Mouse (Mus musculus): ENCODE measurements at regions not wholly inside any gene's neighbourhood (a gene's known extent, or its start where the extent isn't known, plus 50 kb on each side); places are given as distances from the start of the nearest gene placed in this dataset.

- DNase-seq (ENCODE audit: low spot score) = no peak
- intact Hi-C loops (cut with DNase I) = no loop called here
These were observed 518.9 kb upstream of the Pbx1 start for GRCm38 (mm10) chr1:168950947-168951346.

- intact Hi-C loops (cut with DNase I) = no loop called here
- DNase-seq (ENCODE audit: low spot score) = no peak
These were observed 492.2 kb upstream of the Pbx1 start for GRCm38 (mm10) chr1:168924100-168924815.

- intact Hi-C loops (cut with DNase I) = no loop called here
- no peak for DNase-seq (ENCODE audit: low spot score)
These were observed 486.4 kb upstream of the Pbx1 start for GRCm38 (mm10) chr1:168918331-168919076.

GRCm38 (mm10) chr1:168908684-168909175, 476.7 kb upstream of the Pbx1 start:
- no peak for DNase-seq (ENCODE audit: low spot score)
- intact Hi-C loops (cut with DNase I) = no loop called here

GRCm38 (mm10) chr1:168908192-168908591, 476.1 kb upstream of the Pbx1 start:
- DNase-seq (ENCODE audit: low spot score) = no peak
- intact Hi-C loops (cut with DNase I) = no loop called here

GRCm38 (mm10) chr1:168898483-168898882, 466.4 kb upstream of the Pbx1 start:
- intact Hi-C loops (cut with DNase I) = no loop called here
- DNase-seq (ENCODE audit: low spot score) = no peak

GRCm38 (mm10) chr1:168861577-168861976, 429.5 kb upstream of the Pbx1 start:
- intact Hi-C loops (cut with DNase I) = no loop called here
- no peak for DNase-seq (ENCODE audit: low spot score)

GRCm38 (mm10) chr1:168823184-168823583, 391.1 kb upstream of the Pbx1 start:
- no peak for DNase-seq (ENCODE audit: low spot score)
- intact Hi-C loops (cut with DNase I) = no loop called here

- intact Hi-C loops (cut with DNase I) = no loop called here
- no peak for DNase-seq (ENCODE audit: low spot score)
These were observed 386.3 kb upstream of the Pbx1 start for GRCm38 (mm10) chr1:168818381-168818780.

- no peak for DNase-seq (ENCODE audit: low spot score)
- intact Hi-C loops (cut with DNase I) = no loop called here
These were observed 375.0 kb upstream of the Pbx1 start for GRCm38 (mm10) chr1:168807084-168807483.

- no peak for DNase-seq (ENCODE audit: low spot score)
- intact Hi-C loops (cut with DNase I) = no loop called here
These were observed 373.4 kb upstream of the Pbx1 start for GRCm38 (mm10) chr1:168805442-168805841.

GRCm38 (mm10) chr1:168801046-168801445, 369.0 kb upstream of the Pbx1 start:
- intact Hi-C loops (cut with DNase I) = no loop called here
- no peak for DNase-seq (ENCODE audit: low spot score)

- intact Hi-C loops (cut with DNase I) = no loop called here
- DNase-seq (ENCODE audit: low spot score) = no peak
These were observed 354.7 kb upstream of the Pbx1 start for GRCm38 (mm10) chr1:168786731-168787130.

- DNase-seq (ENCODE audit: low spot score) = no peak
- intact Hi-C loops (cut with DNase I) = no loop called here
These were observed 351.8 kb upstream of the Pbx1 start for GRCm38 (mm10) chr1:168783851-168784250.

- intact Hi-C loops (cut with DNase I) = no loop called here
- DNase-seq (ENCODE audit: low spot score) = no peak
These were observed 332.4 kb upstream of the Pbx1 start for GRCm38 (mm10) chr1:168764368-168764895.

GRCm38 (mm10) chr1:168761095-168761494, 329.0 kb upstream of the Pbx1 start:
- no peak for DNase-seq (ENCODE audit: low spot score)
- intact Hi-C loops (cut with DNase I) = no loop called here

GRCm38 (mm10) chr1:168760239-168760638, 328.2 kb upstream of the Pbx1 start:
- DNase-seq (ENCODE audit: low spot score) = no peak
- intact Hi-C loops (cut with DNase I) = no loop called here

- DNase-seq (ENCODE audit: low spot score) = no peak
- intact Hi-C loops (cut with DNase I) = no loop called here
These were observed 326.8 kb upstream of the Pbx1 start for GRCm38 (mm10) chr1:168758835-168759234.

- DNase-seq (ENCODE audit: low spot score) = no peak
- intact Hi-C loops (cut with DNase I) = no loop called here
These were observed 322.1 kb upstream of the Pbx1 start for GRCm38 (mm10) chr1:168754196-168754595.

GRCm38 (mm10) chr1:168743435-168743834, 311.4 kb upstream of the Pbx1 start:
- intact Hi-C loops (cut with DNase I) = no loop called here
- DNase-seq (ENCODE audit: low spot score) = no peak

- intact Hi-C loops (cut with DNase I) = no loop called here
These were observed 305.9 kb upstream of the Pbx1 start for GRCm38 (mm10) chr1:168738005-168738404.

More at GRCm38 (mm10) chr1:168738005-168738404, 305.9 kb upstream of the Pbx1 start:
- DNase-seq (ENCODE audit: low spot score) = no peak
